Mouse (Mus musculus) lung, adult 2 months (tissue): Measurements from ENCODE around the gene Kcnh2.

Experiments used
- CTCF ChIP-seq: fragments of 200-500 bp; IDR thresholded peaks from 2 replicates; pipeline ENCODE4 v1.5.1; 2011; ENCODE audit warnings: mild to moderate bottlenecking, low read length, control low read depth; ENCODE audit not compliant: insufficient read depth
- POLR2A ChIP-seq: fragments of 200-500 bp; IDR thresholded peaks from 2 replicates; pipeline ENCODE4 v1.6.1; 2011; ENCODE audit warnings: low read depth, mild to moderate bottlenecking, control low read depth, low read length, borderline replicate concordance; ENCODE audit errors: extremely low read depth

GRCm38 (mm10) chr5:24374216-24374615 is 22.8 kb upstream of the Kcnh2 start:
- TF ChIP-seq CTCF (no peak), POLR2A (no peak)
